Mouse (Mus musculus): ENCODE data around the gene Nab1.

- TF ChIP-seq CTCF (IDR thresholded peaks at IDR 0.05; ENCODE audit: control insufficient read depth, insufficient read depth, insufficient read length), result no peak
- no peak for TF ChIP-seq FOSL1 (IDR thresholded peaks at IDR 0.05; ENCODE audit: insufficient read depth, low read length, poor library complexity, severe bottlenecking)
- TF ChIP-seq USF1 (IDR thresholded peaks at IDR 0.05; ENCODE audit: low read depth), result no peak
- no peak for TF ChIP-seq MAX (IDR thresholded peaks at IDR 0.05)
- TF ChIP-seq MYOD1 (IDR thresholded peaks at IDR 0.05; ENCODE audit: control insufficient read depth, insufficient read length, low read depth), result no peak
- no peak for TF ChIP-seq MYOG (IDR thresholded peaks at IDR 0.05; ENCODE audit: control insufficient read depth, extremely low read depth, insufficient read length)
- no peak for TF ChIP-seq CEBPB (IDR thresholded peaks at IDR 0.05; ENCODE audit: low read depth)
These were observed 35.2 kb downstream of the Nab1 start for GRCm38 (mm10) chr1:52465264-52465663.

Measured in C2C12 (cell line).